Mouse (Mus musculus): Measurements from ENCODE around the gene Trpt1. TPM values are rescaled to one million over a fixed set of nuclear protein-coding genes. Genes with fewer than 3 reads are reported as not detected.
A peak's percentile ranks its signal among the peaks of the same experiment; 100 is the strongest.
"Not testable (repeated sequence)": the region's sequence is repeated elsewhere in the genome, so short reads cannot be mapped to it uniquely, and the experiment has no call there.

Gene Trpt1
- total RNA-seq, 2 experiments from 2014 or later, result 18.0 to 22.9 TPM

- intact Hi-C loops (cut with DNase I), result no loop called here
- DNase-seq (ENCODE audit: low spot score in 2 of 2), result no peak
These were observed 6.7 kb upstream of the Trpt1 start for GRCm38 (mm10) chr19:6989251-6989650.

DNA sequence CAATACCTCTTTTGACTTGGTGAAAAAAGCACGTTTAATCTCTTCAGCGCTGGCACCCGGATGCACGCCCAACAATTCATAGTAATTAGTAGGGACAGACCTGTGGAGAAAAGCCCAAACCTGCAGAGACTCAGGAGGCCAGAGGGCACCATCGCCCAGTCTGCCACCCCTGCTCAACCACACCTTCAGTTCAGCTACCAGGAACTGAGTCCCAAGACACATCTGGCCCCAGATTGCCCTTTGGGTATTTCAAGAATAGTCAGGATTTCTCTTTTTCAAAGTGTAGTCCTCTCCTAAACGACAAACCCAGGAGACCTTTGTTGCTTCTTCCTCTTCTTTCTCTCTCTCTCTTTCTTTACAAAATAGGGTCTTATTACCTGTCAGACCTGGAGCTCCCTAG lies 5.2 kb upstream of the Trpt1 start:
- DNase-seq (ENCODE audit: low spot score in 2 of 2), result no peak
- intact Hi-C loops (cut with DNase I), result no loop called here

DNA sequence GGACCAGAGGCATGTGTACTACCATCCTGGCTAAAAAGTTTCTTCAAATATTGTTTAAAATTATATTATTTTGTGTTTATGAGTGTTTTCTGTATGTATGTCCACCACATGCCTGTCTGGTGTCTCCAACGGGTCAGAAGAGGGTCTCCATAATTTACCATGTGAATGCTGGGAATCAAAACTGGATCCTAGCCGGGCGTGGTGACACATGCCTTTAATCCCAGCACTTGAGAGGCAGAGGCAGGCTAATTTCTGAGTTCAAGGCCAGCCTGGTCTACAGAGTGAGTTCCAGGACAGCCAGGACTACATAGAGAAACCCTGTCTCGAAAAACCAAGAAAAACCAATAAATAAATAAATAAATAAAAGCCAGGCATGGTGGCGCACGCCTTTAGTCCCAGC lies 4.8 kb upstream of the Trpt1 start:
- DNase-seq (ENCODE audit: low spot score in 2 of 2); intact Hi-C loops (cut with DNase I): not testable (repeated sequence)

DNA sequence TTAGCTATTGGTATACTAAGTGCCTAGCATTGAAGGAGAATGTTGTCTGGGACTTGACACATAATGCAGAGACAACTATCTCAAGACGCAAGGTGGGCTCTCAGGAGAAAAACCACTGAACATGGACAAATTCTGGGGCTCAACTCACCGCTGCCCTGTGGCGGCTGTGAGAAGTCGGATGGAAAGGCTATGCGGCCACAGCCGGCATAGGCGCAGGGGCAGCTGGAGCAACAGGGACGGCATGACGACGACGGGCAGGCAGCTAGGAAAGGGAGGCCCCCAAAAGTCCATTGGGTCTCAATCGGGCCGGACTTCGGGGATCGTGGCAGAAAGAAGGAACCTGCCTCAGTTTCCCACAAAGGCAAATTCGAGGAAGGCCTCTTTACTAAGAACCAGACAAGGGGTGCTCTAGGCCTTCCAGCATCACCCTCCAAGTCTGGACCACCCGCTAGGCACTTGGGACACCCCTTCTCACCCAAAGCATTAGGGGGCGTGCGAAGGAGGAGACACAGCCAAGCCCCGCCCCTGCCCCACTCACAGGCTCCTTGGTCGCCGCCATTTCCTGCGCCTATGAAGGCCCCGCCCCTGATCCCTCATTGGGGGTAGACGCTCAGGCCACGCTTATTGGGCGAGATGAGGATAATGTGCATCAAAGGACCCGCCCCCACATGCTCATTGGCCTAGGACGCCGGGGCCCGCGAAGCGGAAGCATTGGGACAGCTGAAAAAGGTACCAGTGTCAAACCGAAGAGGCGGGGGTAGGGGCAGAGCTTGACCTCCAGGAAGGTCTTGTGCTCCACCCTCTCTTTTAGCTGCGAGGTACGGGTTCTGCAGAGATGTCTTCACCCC lies 3.7 kb upstream of the Trpt1 start, which contains the start of gene Dnajc4:
Gene Dnajc4 (minus strand): TSS at position 562 of the 848 bp plus-strand sequence.
- intact Hi-C loops (cut with DNase I), result no loop called here

GRCm38 (mm10) chr19:6993011-6993770 lies 2.7 kb upstream of the Trpt1 start:
- intact Hi-C loops (cut with DNase I), result no loop called here
- DNase-seq (ENCODE audit: low spot score in 2 of 2), result no peak

More for the DNA sequence above, 3.7 kb upstream of the Trpt1 start, which contains the start of gene Dnajc4:
- DNase-seq (ENCODE audit: low spot score in 2 of 2), result peak; percentile 94 to 98

DNA sequence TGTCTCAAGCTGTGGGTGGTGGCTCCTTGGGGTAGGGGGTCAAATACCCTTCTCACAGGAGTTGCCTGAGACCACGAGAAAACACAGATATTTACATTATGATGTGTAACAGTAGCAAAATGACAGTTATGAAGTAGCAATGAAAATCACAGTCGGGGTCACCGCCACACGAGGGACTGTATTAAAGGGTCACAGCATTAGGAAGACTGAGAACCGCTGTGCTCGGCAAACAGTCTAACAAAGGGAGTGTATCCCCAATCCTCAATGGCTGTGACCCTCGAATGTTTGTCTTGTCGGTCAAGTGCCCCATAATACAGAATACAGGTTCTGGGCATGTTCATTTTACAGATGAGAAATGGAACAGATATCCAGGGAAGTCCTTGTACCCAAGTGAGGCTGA lies 1.9 kb upstream of the Trpt1 start:
- intact Hi-C loops (cut with DNase I), result no loop called here
- no peak for DNase-seq (ENCODE audit: low spot score in 2 of 2)

- intact Hi-C loops (cut with DNase I), result no loop called here
- no peak for DNase-seq (ENCODE audit: low spot score in 2 of 2)
These were observed 1.4 kb upstream of the Trpt1 start for GRCm38 (mm10) chr19:6994489-6994888.

DNA sequence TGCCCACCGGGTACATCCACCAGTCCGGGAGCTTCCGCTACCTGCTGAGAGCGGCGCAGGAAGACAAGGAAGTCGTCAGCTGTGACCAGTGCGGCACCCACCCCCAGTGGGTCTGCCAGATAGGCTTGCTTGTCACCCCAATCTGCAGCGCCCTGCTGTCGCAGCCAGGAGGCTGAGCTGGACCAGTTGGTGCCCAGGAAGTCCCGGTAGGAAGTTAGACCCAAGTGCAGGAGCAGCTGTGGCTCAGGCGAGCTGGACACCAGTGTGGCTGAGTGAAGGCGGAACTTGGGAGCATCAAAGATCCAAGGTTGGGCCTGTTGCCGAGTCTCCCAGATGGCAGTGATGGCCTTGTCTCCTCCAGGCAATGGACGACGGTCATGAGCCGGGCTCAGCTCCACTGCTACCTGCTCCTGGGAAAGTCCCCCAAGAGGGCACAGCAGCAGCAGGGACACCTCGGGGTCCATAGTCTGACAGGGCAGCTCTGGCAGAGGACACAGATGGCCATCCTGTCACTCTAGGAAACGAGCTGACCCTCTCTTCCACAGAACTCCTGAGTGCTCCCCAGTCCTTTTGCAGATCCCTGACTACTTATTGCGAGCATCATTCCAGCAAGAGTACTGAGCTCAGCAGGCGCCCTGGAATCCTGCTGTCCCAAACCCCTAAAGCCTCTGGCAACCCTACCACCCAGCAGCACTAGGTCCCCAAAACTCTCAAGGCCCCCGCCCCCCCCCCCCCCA lies 508 bp upstream of the Trpt1 start:
- intact Hi-C loops (cut with DNase I), result no loop called here
- no peak for DNase-seq (ENCODE audit: low spot score in 2 of 2)

- intact Hi-C loops (cut with DNase I), result no loop called here
- no peak for DNase-seq (ENCODE audit: low spot score in 2 of 2)
These were observed 1.9 kb downstream of the Trpt1 start for GRCm38 (mm10) chr19:6997721-6998290.

DNA sequence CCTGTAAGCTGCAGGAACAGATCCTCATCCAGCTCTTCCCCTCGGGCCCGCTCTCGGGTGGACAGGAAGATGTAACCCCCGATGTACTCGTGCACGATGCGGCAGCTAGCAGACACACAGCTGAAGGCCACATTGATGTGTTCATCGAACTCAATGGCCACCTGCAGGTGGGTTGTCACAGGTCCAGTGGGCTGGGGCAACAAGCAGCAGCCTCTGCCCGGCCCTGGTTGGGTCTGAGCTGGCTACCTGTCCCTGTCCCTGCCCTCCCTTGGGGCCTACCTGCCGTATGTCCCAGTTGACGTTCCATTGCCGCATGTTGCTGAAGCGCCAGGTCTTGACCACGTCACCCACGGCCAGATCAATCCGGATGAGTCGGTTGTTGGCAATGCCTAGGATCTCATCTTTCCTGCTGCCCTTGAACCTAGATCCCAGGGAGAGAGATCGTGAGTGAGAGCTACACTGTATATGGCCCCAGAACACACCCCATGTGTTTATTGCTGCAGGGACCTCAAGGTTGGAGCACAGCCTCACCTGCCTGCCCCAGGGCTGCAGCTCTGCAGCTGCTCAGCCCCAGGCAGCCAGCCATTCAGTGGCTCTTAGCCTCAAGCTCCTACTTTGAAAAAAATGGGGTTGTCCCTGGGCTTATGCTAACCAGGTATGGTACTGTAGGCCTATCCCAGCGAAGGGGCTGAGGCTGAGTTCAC lies 3.6 kb downstream of the Trpt1 start:
- no peak for DNase-seq (ENCODE audit: low spot score in 2 of 2)
- intact Hi-C loops (cut with DNase I), result no loop called here

GRCm38 (mm10) chr19:7006892-7007593 lies 11.1 kb downstream of the Trpt1 start:
- intact Hi-C loops (cut with DNase I), result no loop called here
- DNase-seq (ENCODE audit: low spot score in 2 of 2), result no peak

GRCm38 (mm10) chr19:7012426-7012825 lies 16.5 kb downstream of the Trpt1 start:
- no peak for DNase-seq (ENCODE audit: low spot score in 2 of 2)
- intact Hi-C loops (cut with DNase I), result no loop called here

- no peak for DNase-seq (ENCODE audit: low spot score in 2 of 2)
- intact Hi-C loops (cut with DNase I), result no loop called here
These were observed 18.1 kb downstream of the Trpt1 start for GRCm38 (mm10) chr19:7013984-7014383.

GRCm38 (mm10) chr19:7014481-7015135 lies 18.7 kb downstream of the Trpt1 start:
- DNase-seq (ENCODE audit: low spot score in 2 of 2), result no peak
- intact Hi-C loops (cut with DNase I), result no loop called here

GRCm38 (mm10) chr19:7017541-7018457 lies 21.9 kb downstream of the Trpt1 start:
- intact Hi-C loops (cut with DNase I), result no loop called here
- DNase-seq (ENCODE audit: low spot score in 2 of 2), result no peak

DNA sequence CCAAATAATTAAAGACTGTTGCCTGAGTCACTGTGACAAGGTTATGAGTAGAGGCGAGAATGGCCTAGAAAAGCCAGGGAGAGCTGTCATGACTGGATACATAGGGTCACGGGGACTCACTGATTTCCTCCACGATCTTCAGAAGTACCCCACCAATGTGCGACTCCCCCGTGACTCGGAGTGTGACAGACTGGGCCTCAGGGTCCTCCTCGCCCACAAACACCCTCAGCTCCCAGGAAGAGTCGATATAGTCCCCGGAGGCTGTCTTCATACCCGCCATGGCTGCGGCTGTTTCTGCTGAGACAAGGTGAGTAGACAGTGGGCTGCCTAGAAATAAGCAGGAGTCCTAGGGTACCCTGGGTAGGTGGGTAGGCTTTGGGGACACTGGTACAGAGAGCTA lies 22.6 kb downstream of the Trpt1 start:
- intact Hi-C loops (cut with DNase I), result no loop called here
- DNase-seq (ENCODE audit: low spot score in 2 of 2), result no peak

DNA sequence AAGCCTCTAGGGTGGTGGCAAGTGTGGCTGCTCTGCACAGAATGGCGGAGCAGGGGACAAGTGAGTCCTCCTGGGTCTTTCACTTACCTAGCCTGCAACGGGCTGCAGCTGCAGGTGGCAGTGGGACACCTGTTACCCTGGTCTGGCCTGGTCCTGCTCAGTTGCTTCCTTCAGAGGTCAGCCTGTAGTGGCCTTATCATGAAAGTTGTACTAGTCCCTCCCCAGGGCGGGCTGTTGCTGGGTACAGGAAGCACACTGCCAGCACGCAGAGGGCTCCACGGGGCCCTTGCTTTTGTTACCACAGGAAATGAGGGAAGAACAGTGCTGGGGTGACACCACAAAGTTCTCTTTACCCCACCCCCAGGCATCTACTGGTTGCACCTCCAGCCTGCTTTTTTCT lies 23.3 kb downstream of the Trpt1 start, which contains the start of gene Fermt3:
Gene Fermt3 (minus strand): TSS at position 279 of the 400 bp plus-strand sequence.
- intact Hi-C loops (cut with DNase I), result no loop called here
- DNase-seq (ENCODE audit: low spot score in 2 of 2), result peak in 1 of 2 experiments; percentile 40
